Mouse (Mus musculus) E14TG2a.4 (cell line): ENCODE data around the gene Gpm6b.

Experiments used
- H3K27me3 ChIP-seq: 2 replicates; pipeline ENCODE4 v1.6.1; 2014; ENCODE audit warnings: low read length, control low read depth; ENCODE audit not compliant: insufficient read depth
- H3K36me3 ChIP-seq: 2 replicates; pipeline ENCODE4 v1.6.1; 2014; ENCODE audit warnings: low read length, control low read depth; ENCODE audit not compliant: insufficient read depth
- H3K4me1 ChIP-seq: replicated peaks from 2 replicates; pipeline ENCODE4 v1.6.1; 2014; ENCODE audit warnings: low read depth, low read length, control low read depth
- H3K4me3 ChIP-seq: replicated peaks from 2 replicates; pipeline ENCODE4 v1.5.1; 2014; ENCODE audit warnings: mild to moderate bottlenecking, low read length
- H3K9me3 ChIP-seq: 2 replicates; pipeline ENCODE4 v1.6.1; 2014; ENCODE audit warnings: low read length, control low read depth
- CTCF ChIP-seq: conservative IDR thresholded peaks from 2 replicates; pipeline ENCODE4 v1.5.1; 2014; ENCODE audit warnings: low read length
- NANOG ChIP-seq: IDR thresholded peaks from 2 replicates; pipeline ENCODE4 v1.6.1; 2014; ENCODE audit warnings: borderline replicate concordance, low read length, mixed read lengths
- POU5F1 ChIP-seq: IDR thresholded peaks from 2 replicates; pipeline ENCODE4 v1.6.1; 2014; ENCODE audit warnings: low read length, borderline replicate concordance

Gpm6b gene

GRCm38 (mm10) chrX:166356276-166356675 is 117.6 kb downstream of the Gpm6b start:
- Histone ChIP-seq H3K4me3 (no peak overlapping the region), H3K9me3 (no peaks in the 10 kb centered on the region), H3K27me3 (no peaks in the 10 kb centered on the region), H3K4me1 (no peaks in the 10 kb centered on the region), H3K36me3 (no peaks in the 10 kb centered on the region)
- no peak for TF ChIP-seq POU5F1
- no peak for TF ChIP-seq NANOG
- TF ChIP-seq CTCF: no peak

- H3K9me3 ChIP-seq: no peaks in the 10 kb centered on the region
- H3K36me3 ChIP-seq: no peaks in the 10 kb centered on the region
- no peaks in the 10 kb centered on the region for H3K4me1 ChIP-seq
- TF ChIP-seq CTCF: no peak
- no peak for TF ChIP-seq POU5F1
- no peak for TF ChIP-seq NANOG
- H3K4me3 ChIP-seq: no peak overlapping the region
- no peaks in the 10 kb centered on the region for H3K27me3 ChIP-seq
These were observed 120.2 kb downstream of the Gpm6b start for GRCm38 (mm10) chrX:166358955-166359354.

GRCm38 (mm10) chrX:166359927-166360440 is 121.3 kb downstream of the Gpm6b start:
- no peak for TF ChIP-seq NANOG
- TF ChIP-seq POU5F1: no peak
- TF ChIP-seq CTCF: no peak
- Histone ChIP-seq H3K27me3 (no peaks in the 10 kb centered on the region), H3K36me3 (no peaks in the 10 kb centered on the region), H3K4me3 (no peak overlapping the region), H3K4me1 (no peaks in the 10 kb centered on the region), H3K9me3 (no peaks in the 10 kb centered on the region)

- Histone ChIP-seq H3K4me1 (no peaks in the 10 kb centered on the region), H3K27me3 (no peaks in the 10 kb centered on the region), H3K9me3 (no peaks in the 10 kb centered on the region), H3K36me3 (no peaks in the 10 kb centered on the region), H3K4me3 (no peak overlapping the region)
- no peak for TF ChIP-seq POU5F1
- TF ChIP-seq CTCF: no peak
- TF ChIP-seq NANOG: no peak
These were observed 121.7 kb downstream of the Gpm6b start for GRCm38 (mm10) chrX:166360455-166360854.

- no peak for TF ChIP-seq CTCF
- no peak for TF ChIP-seq POU5F1
- TF ChIP-seq NANOG: no peak
These were observed 126.9 kb downstream of the Gpm6b start for GRCm38 (mm10) chrX:166365458-166366213.

GRCm38 (mm10) chrX:166376681-166377328 is 138.1 kb downstream of the Gpm6b start:
- TF ChIP-seq CTCF: no peak
- TF ChIP-seq POU5F1: no peak
- TF ChIP-seq NANOG: no peak

More at GRCm38 (mm10) chrX:166365458-166366213, 126.9 kb downstream of the Gpm6b start:
- no peaks in the 10 kb centered on the region for H3K36me3 ChIP-seq
- H3K4me3 ChIP-seq: no peak overlapping the region
- no peaks in the 10 kb centered on the region for H3K27me3 ChIP-seq
- no peaks in the 10 kb centered on the region for H3K9me3 ChIP-seq
- H3K4me1 ChIP-seq: no peaks in the 10 kb centered on the region

GRCm38 (mm10) chrX:166378652-166379051 is 139.9 kb downstream of the Gpm6b start:
- Histone ChIP-seq H3K4me1 (no peaks in the 10 kb centered on the region), H3K36me3 (no peaks in the 10 kb centered on the region), H3K9me3 (no peaks in the 10 kb centered on the region), H3K27me3 (no peaks in the 10 kb centered on the region), H3K4me3 (no peak overlapping the region)
- TF ChIP-seq CTCF (no peak), NANOG (no peak), POU5F1 (no peak)

More at GRCm38 (mm10) chrX:166376681-166377328, 138.1 kb downstream of the Gpm6b start:
- H3K4me1 ChIP-seq: no peaks in the 10 kb centered on the region
- H3K36me3 ChIP-seq: no peaks in the 10 kb centered on the region
- no peak overlapping the region for H3K4me3 ChIP-seq
- H3K27me3 ChIP-seq: no peaks in the 10 kb centered on the region
- no peaks in the 10 kb centered on the region for H3K9me3 ChIP-seq

- H3K9me3 ChIP-seq: no peaks in the 10 kb centered on the region
- no peak overlapping the region for H3K4me3 ChIP-seq
- H3K4me1 ChIP-seq: no peaks in the 10 kb centered on the region
- TF ChIP-seq CTCF (no peak), POU5F1 (no peak), NANOG (no peak)
- no peaks in the 10 kb centered on the region for H3K27me3 ChIP-seq
- no peaks in the 10 kb centered on the region for H3K36me3 ChIP-seq
These were observed 144.9 kb downstream of the Gpm6b start for GRCm38 (mm10) chrX:166383606-166384005.
